Mouse (Mus musculus) NIH3T3 (cell line): ENCODE data around the gene Sprr2f.

Experiments
- DNase-seq: peaks from one replicate; pipeline ENCODE4 v3.0.0-alpha.2; 2012; ENCODE audit warnings: low read depth

Gene Sprr2f

GRCm38 (mm10) chr3:92364887-92365286, at the start of gene Sprr2f:
Gene Sprr2f (plus strand): TSS chr3:92365187.
- DNase-seq: no peak

DNA sequence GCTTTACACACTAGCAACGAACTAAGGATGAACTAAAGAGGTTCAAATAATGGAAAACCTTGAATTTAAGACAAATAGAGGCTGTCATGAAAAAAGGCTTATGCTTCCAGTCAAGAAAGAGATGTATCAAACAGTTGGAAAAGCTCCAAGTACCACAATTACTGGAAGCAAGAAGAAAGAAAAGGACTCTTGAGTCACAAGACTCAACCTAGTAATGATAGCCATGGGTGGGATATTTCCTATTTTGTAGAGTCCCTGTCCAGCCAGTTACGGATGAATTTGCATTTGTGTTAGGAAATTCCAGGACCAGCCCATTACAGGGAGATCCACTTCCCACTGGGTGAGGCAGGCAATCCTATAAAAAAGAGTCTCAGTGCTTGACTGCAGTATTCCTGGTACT, 48.7 kb upstream of the Sprr2f start, which contains the start of gene Sprr2b:
Sprr2b (plus strand) TSS at position 301 of the 400 bp plus-strand sequence.
- DNase-seq: no peak

DNA sequence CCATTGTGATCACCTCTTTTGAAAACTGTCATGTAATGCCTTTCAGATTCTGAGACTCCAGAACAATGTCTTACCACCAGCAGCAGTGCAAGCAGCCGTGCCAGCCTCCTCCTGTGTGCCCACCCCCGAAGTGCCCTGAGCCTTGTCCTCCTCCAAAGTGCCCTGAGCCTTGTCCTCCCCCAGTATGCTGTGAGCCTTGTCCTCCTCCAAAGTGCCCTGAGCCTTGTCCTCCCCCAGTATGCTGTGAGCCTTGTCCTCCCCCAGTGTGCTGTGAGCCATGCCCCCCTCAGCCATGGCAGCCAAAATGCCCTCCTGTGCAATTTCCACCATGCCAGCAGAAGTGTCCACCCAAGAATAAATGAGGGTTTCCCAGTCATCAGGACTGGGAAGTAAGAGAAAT, 47.6 kb upstream of the Sprr2f start:
- no peak for DNase-seq

- no peak for DNase-seq
These were observed 28.7 kb upstream of the Sprr2f start for GRCm38 (mm10) chr3:92336278-92336677.

DNA sequence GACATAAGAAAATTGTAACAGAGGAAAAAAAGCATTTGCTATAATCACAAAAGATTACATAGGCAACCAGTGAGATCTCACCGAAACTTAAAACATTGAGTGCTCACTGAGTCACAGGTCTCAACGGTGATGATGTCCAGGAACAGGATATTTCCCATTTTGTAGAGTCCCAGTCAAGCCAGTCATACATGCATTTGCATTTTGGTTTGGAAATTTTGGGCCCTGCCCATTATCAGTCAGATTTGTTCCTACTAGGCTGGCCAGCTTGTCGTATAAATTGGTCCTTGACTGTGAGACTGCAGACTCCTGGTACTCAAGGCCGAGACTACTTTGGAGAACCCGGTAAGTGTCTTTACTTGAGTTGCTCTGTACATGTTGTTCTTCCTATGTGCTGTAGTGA, 26.1 kb upstream of the Sprr2f start, which contains the start of gene Sprr2d:
Sprr2d (plus strand) TSS at position 301 of the 400 bp plus-strand sequence.
- no peak for DNase-seq

DNA sequence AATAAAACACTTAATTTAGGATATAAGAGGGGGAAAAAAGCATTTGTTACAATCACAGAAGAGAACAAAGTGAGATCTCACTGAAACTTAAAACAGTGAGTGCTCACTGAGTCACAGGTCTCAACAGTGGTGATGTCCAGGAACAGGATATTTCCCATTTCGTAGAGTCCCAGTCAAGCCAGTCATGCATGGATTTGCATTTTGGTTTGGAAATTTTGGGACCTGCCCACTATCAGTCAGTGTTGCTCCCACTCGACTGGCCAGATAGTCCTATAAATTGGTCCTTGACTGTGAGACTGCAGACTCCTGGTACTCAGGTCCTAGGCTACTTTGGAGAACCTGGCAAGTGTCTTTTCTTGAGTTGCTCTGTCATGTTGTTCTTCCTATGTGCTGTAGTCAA, 13.1 kb upstream of the Sprr2f start, which contains the start of gene Sprr2e:
Sprr2e (plus strand) TSS at position 301 of the 400 bp plus-strand sequence.
- no peak for DNase-seq

DNA sequence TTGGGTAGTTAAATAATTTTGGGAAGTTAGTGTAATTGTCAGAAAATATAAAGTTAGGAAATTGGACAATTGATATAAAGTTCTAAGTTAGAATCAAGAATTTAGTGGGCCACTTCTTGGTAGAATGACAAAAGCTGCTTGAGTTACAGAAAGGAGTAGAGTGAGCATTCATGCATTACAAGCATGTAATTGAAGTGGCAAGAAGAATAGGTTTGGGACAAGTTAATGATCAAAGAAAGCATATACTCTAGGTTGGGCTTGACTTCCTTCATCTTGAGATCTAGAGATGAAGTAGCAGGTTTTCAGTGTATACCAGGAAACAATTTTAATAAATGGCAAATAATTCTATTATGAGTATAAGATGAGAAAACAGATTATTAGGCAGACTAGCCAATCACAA, 3.4 kb upstream of the Sprr2f start:
- no peak for DNase-seq

DNA sequence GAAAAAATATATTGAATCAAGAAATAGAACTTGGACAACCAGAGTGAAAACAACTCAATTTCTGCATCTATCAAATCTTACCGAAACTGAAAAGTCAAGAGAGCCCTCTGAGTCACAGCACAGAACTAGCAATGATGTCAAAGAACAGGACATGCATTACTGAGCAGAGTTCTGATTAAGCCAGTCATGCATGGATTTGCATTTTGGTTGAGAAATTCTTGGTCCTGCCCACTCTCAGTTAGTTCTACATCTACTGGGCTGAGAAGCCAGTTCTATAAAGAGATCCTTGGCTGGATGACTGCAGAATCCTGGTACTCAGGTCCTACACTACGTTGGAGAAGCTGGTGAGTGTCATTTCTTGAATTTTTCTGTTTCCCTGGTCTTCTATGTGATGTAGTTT, 8.6 kb downstream of the Sprr2f start:
- no peak for DNase-seq

- no peak for DNase-seq
These were observed 20.4 kb downstream of the Sprr2f start, which contains the start of gene Sprr2h for GRCm38 (mm10) chr3:92385385-92385784. Gene Sprr2h (plus strand): TSS chr3:92385685.

- DNase-seq: peak; percentile 1
These were observed 29.3 kb downstream of the Sprr2f start for GRCm38 (mm10) chr3:92394301-92394700.

- no peak for DNase-seq
These were observed 42.7 kb downstream of the Sprr2f start, which contains the start of gene Sprr2i for GRCm38 (mm10) chr3:92407691-92408090. Gene Sprr2i (plus strand): TSS chr3:92407991.
